Comparison of ENCODE assay signal across 22 mouse cellular contexts in genomic region chr6:22442591-22442990, GRCm38 (mm10).
DNase-seq lines count a peak whose midpoint lies in the region; ATAC-seq and TF ChIP-seq lines count a peak whose summit lies in the region.
"Had no signal": no experiment of that assay in that cellular context is flagged by ENCODE, and none has a peak within 500 bp of the region (broad histone marks: within the 10 kb centered on the region; RNA-seq: fewer than 3 reads in every experiment).

No protein-coding gene starts in this region.

- no peaks in the 10 kb centered on the region for H3K27me3 ChIP-seq in forebrain, postnatal 0 days (ENCODE audit: insufficient read depth, low read length)
- no peaks in the 10 kb centered on the region for H3K27me3 ChIP-seq in forebrain, embryonic 12.5 days
- no peaks in the 10 kb centered on the region for H3K27me3 ChIP-seq in intestine, embryonic 15.5 days (replicated peaks)
- H3K27me3 ChIP-seq: CH12.LX; embryonic facial prominence, embryonic 15.5 days; heart, embryonic 12.5 days; hindbrain, embryonic 15.5 days had no signal

- H3K9me3 ChIP-seq in forebrain, postnatal 0 days (ENCODE audit: low read length): no peaks in the 10 kb centered on the region
- H3K9me3 ChIP-seq in forebrain, embryonic 12.5 days: no peaks in the 10 kb centered on the region
- no peaks in the 10 kb centered on the region for H3K9me3 ChIP-seq in intestine, embryonic 15.5 days
- H3K9me3 ChIP-seq: embryonic facial prominence, embryonic 15.5 days; forebrain, embryonic 10.5 days; G1E; heart, embryonic 12.5 days; hindbrain, embryonic 15.5 days had no signal

- no peak overlapping the region for H3K4me2 ChIP-seq in forebrain, postnatal 0 days (ENCODE audit: low read depth)
- no peak overlapping the region for H3K4me2 ChIP-seq in forebrain, embryonic 12.5 days
- H3K4me2 ChIP-seq in intestine, embryonic 15.5 days (replicated peaks): no peak overlapping the region
- H3K4me2 ChIP-seq: embryonic facial prominence, embryonic 15.5 days; heart, embryonic 12.5 days; hindbrain, embryonic 15.5 days had no signal

- no peak overlapping the region for H3K9ac ChIP-seq in forebrain, postnatal 0 days
- H3K9ac ChIP-seq in forebrain, embryonic 12.5 days: no peak overlapping the region
- H3K9ac ChIP-seq in intestine, embryonic 15.5 days: no peak overlapping the region
- H3K9ac ChIP-seq: embryonic facial prominence, embryonic 15.5 days; heart, embryonic 12.5 days; hindbrain, embryonic 15.5 days had no signal

- no peak for TF ChIP-seq CTCF in forebrain, postnatal 0 days (IDR thresholded peaks at IDR 0.05; ENCODE audit: low read depth)

- no peaks in the 10 kb centered on the region for H3K36me3 ChIP-seq in forebrain, postnatal 0 days (ENCODE audit: insufficient read depth)
- H3K36me3 ChIP-seq in forebrain, embryonic 12.5 days (replicated peaks): no peaks in the 10 kb centered on the region
- no peaks in the 10 kb centered on the region for H3K36me3 ChIP-seq in intestine, embryonic 15.5 days
- H3K36me3 ChIP-seq: embryonic facial prominence, embryonic 15.5 days; forebrain, embryonic 10.5 days; G1E; heart, embryonic 12.5 days; hindbrain, embryonic 15.5 days had no signal

- WGBS in forebrain, postnatal 0 days: 85% methylated on average over 8 of the region's 8 CpGs
- 91% methylated on average over 8 of the region's 8 CpGs for WGBS in forebrain, embryonic 12.5 days
- WGBS in intestine, embryonic 15.5 days: 69% methylated on average over 8 of the region's 8 CpGs

- no peaks in the 10 kb centered on the region for H3K4me1 ChIP-seq in forebrain, postnatal 0 days (ENCODE audit: insufficient read depth)
- H3K4me1 ChIP-seq in forebrain, embryonic 12.5 days: no peaks in the 10 kb centered on the region
- no peaks in the 10 kb centered on the region for H3K4me1 ChIP-seq in intestine, embryonic 15.5 days (replicated peaks)
- H3K4me1 ChIP-seq: hindbrain, embryonic 15.5 days had no signal

- peak; percentile 16; the same call in 1 of the 2 replicates for ATAC-seq in forebrain, postnatal 0 days
- no peak for ATAC-seq in forebrain, embryonic 12.5 days (ENCODE audit: low FRiP score)
- peak; percentile 72 for ATAC-seq in intestine, embryonic 15.5 days
- no peak for ATAC-seq in CD4-positive, CD25-positive, alpha-beta regulatory T cell, adult 4 months
- ATAC-seq: activated CD4-positive, CD25-positive, alpha-beta regulatory T cell, adult 4 months had no signal

- H3K27ac ChIP-seq in forebrain, postnatal 0 days (ENCODE audit: low read depth, low read length): no peak overlapping the region
- no peak overlapping the region for H3K27ac ChIP-seq in forebrain, embryonic 12.5 days
- no peak overlapping the region for H3K27ac ChIP-seq in intestine, embryonic 15.5 days
- H3K27ac ChIP-seq: embryonic facial prominence, embryonic 15.5 days; forebrain, embryonic 10.5 days; gastrocnemius, adult 2 months; hindbrain, embryonic 15.5 days had no signal

- no peak overlapping the region for H3K4me3 ChIP-seq in forebrain, postnatal 0 days (ENCODE audit: low read depth, low read length)
- H3K4me3 ChIP-seq in forebrain, embryonic 12.5 days (replicated peaks): no peak overlapping the region
- no peak overlapping the region for H3K4me3 ChIP-seq in intestine, embryonic 15.5 days (replicated peaks)
- H3K4me3 ChIP-seq: embryonic facial prominence, embryonic 15.5 days; erythroblast, embryonic 14.5 days; forebrain, embryonic 10.5 days; gastrocnemius, adult 2 months; heart, embryonic 12.5 days; hindbrain, embryonic 15.5 days had no signal

- no peak for DNase-seq in forebrain, postnatal 0 days
- DNase-seq in ES-CJ7 (ENCODE audit: low read depth, low spot score): peak; percentile 68
- DNase-seq in adrenal gland, adult 2 months: no peak
- DNase-seq in embryo, embryonic 9.5 days (ENCODE audit: extremely low spot score): no peak
- DNase-seq: adrenal gland, postnatal 25 days; cerebellum, adult 18-20 months; cerebellum, adult 9-11 months; cerebellum, postnatal 36 days; gastrocnemius, adult 2 months; gastrocnemius, postnatal 25 days; heart, postnatal 36 days had no signal

Comparison
In these comparisons a context has a peak if more than half of its experiments do, and no peak if none do; other contexts are left out.
1. ATAC-seq: peak in forebrain, postnatal 0 days (single experiment) and intestine, embryonic 15.5 days (single experiment); none in forebrain, embryonic 12.5 days (single experiment) and CD4-positive, CD25-positive, alpha-beta regulatory T cell, adult 4 months (single experiment).